In genomic region chr1:60746856-60747255, GRCm38 (mm10) we compare ENCODE assay signal across 24 mouse cellular contexts. TPM values are rescaled to one million over a fixed set of nuclear protein-coding genes. Genes with fewer than 3 reads are reported as not detected.
DNase-seq lines count a peak whose midpoint lies in the region; ATAC-seq and TF ChIP-seq lines count a peak whose summit lies in the region.
"Had no signal": no experiment of that assay in that cellular context is flagged by ENCODE, and none has a peak within 500 bp of the region (broad histone marks: within the 10 kb centered on the region; RNA-seq: fewer than 3 reads in every experiment).

No protein-coding gene starts in this region.

- no peaks in the 10 kb centered on the region for H3K27me3 ChIP-seq in spleen, adult 2 months (ENCODE audit: control insufficient read depth, insufficient read depth, low read length)
- no peaks in the 10 kb centered on the region for H3K27me3 ChIP-seq in midbrain, embryonic 13.5 days
- no peaks in the 10 kb centered on the region for H3K27me3 ChIP-seq in midbrain, embryonic 11.5 days (ENCODE audit: control insufficient read depth, insufficient read depth, low read length)
- H3K27me3 ChIP-seq: embryonic facial prominence, embryonic 12.5 days; embryonic facial prominence, embryonic 15.5 days had no signal

- WGBS in spleen, adult 2 months = 72% methylated on average over 5 of the region's 5 CpGs
- WGBS in midbrain, embryonic 13.5 days = 91% methylated on average over 5 of the region's 5 CpGs
- 94% methylated on average over 5 of the region's 5 CpGs for WGBS in midbrain, embryonic 11.5 days

- no peaks in the 10 kb centered on the region for H3K36me3 ChIP-seq in spleen, adult 2 months (ENCODE audit: control insufficient read depth, insufficient read depth, low read length)
- H3K36me3 ChIP-seq in midbrain, embryonic 13.5 days = no peaks in the 10 kb centered on the region
- H3K36me3 ChIP-seq in midbrain, embryonic 11.5 days (ENCODE audit: control insufficient read depth, insufficient read depth, low read length) = no peaks in the 10 kb centered on the region
- H3K36me3 ChIP-seq: embryonic facial prominence, embryonic 12.5 days; embryonic facial prominence, embryonic 15.5 days; G1E had no signal

- peak overlapping the region; percentile 60; the same call in 1 of the 2 replicates for H3K27ac ChIP-seq in spleen, adult 2 months (ENCODE audit: insufficient read depth, low read length)
- no peak overlapping the region for H3K27ac ChIP-seq in midbrain, embryonic 13.5 days
- no peak overlapping the region for H3K27ac ChIP-seq in midbrain, embryonic 11.5 days (ENCODE audit: low read depth, low read length)
- H3K27ac ChIP-seq: embryonic facial prominence, embryonic 12.5 days; embryonic facial prominence, embryonic 15.5 days; hindbrain, embryonic 14.5 days had no signal

- no peak for TF ChIP-seq POLR2A in spleen, adult 2 months (IDR thresholded peaks at IDR 0.05; ENCODE audit: low read depth, low read length)

- no peak for TF ChIP-seq CTCF in spleen, adult 2 months (IDR thresholded peaks at IDR 0.05; ENCODE audit: extremely low read depth, insufficient read depth, insufficient read length, insufficient replicate concordance)

- H3K4me2 ChIP-seq in midbrain, embryonic 13.5 days (replicated peaks) = no peak overlapping the region
- no peak overlapping the region for H3K4me2 ChIP-seq in midbrain, embryonic 11.5 days
- H3K4me2 ChIP-seq: embryonic facial prominence, embryonic 12.5 days; embryonic facial prominence, embryonic 15.5 days; heart, embryonic 11.5 days; hindbrain, embryonic 14.5 days had no signal

- H3K9me3 ChIP-seq in midbrain, embryonic 13.5 days = no peaks in the 10 kb centered on the region
- no peaks in the 10 kb centered on the region for H3K9me3 ChIP-seq in midbrain, embryonic 11.5 days (ENCODE audit: control insufficient read depth, low read length)
- H3K9me3 ChIP-seq: embryonic facial prominence, embryonic 12.5 days; embryonic facial prominence, embryonic 15.5 days; G1E had no signal

- ATAC-seq in CD4-positive, CD25-positive, alpha-beta regulatory T cell, adult 4 months = no peak
- ATAC-seq in midbrain, embryonic 13.5 days = no peak
- ATAC-seq in midbrain, embryonic 11.5 days (ENCODE audit: low FRiP score) = no peak
- ATAC-seq: forebrain, embryonic 14.5 days; forebrain, postnatal 0 days; Patski had no signal

- DNase-seq in CD4-positive, CD25-positive, alpha-beta regulatory T cell, adult 2 months (ENCODE audit: low read depth, low spot score) = peak; percentile 36
- no peak for DNase-seq in spleen, adult 2 months (ENCODE audit: low read depth in 1 of 2, low spot score in 2 of 2)
- no peak for DNase-seq in spleen, postnatal 4 days (ENCODE audit: low spot score in 2 of 2)
- DNase-seq in CD4-positive helper T cell, adult 2 months (ENCODE audit: low read depth, low spot score) = peak; percentile 54
- DNase-seq in induced T-regulatory cell, adult 2 months (ENCODE audit: low read depth) = peak; percentile 71
- no peak for DNase-seq in midbrain, embryonic 11.5 days (ENCODE audit: low spot score, missing footprints)
- DNase-seq: cerebellum, adult 11 months; cerebellum, adult 2 months; cerebellum, adult 9-11 months; cerebellum, postnatal 25 days; forebrain, postnatal 0 days; gastrocnemius, adult 2 months; gastrocnemius, postnatal 14 days; heart, postnatal 10 days; heart, postnatal 4 days had no signal

- H3K9ac ChIP-seq in midbrain, embryonic 13.5 days (replicated peaks) = no peak overlapping the region
- H3K9ac ChIP-seq in midbrain, embryonic 11.5 days (ENCODE audit: low read length) = no peak overlapping the region
- H3K9ac ChIP-seq: embryonic facial prominence, embryonic 12.5 days; embryonic facial prominence, embryonic 15.5 days; forebrain, postnatal 0 days; hindbrain, embryonic 14.5 days had no signal

- H3K4me3 ChIP-seq in spleen, adult 2 months (ENCODE audit: extremely low read depth, insufficient read depth, insufficient read length) = peak overlapping the region; percentile 8; the same call in 1 of the 2 replicates
- no peak overlapping the region for H3K4me3 ChIP-seq in midbrain, embryonic 13.5 days (replicated peaks)
- no peak overlapping the region for H3K4me3 ChIP-seq in midbrain, embryonic 11.5 days (ENCODE audit: low read depth, low read length)
- H3K4me3 ChIP-seq: embryonic facial prominence, embryonic 12.5 days; embryonic facial prominence, embryonic 15.5 days; gastrocnemius, adult 2 months had no signal

- peaks cover 2% of the 10 kb centered on the region; the same call in 1 of the 2 replicates for H3K4me1 ChIP-seq in spleen, adult 2 months (ENCODE audit: control insufficient read depth, insufficient read depth, insufficient read length)
- H3K4me1 ChIP-seq in midbrain, embryonic 13.5 days (replicated peaks) = no peaks in the 10 kb centered on the region
- no peaks in the 10 kb centered on the region for H3K4me1 ChIP-seq in midbrain, embryonic 11.5 days (ENCODE audit: control insufficient read depth, insufficient read depth, low read length)
- H3K4me1 ChIP-seq: embryonic facial prominence, embryonic 12.5 days; embryonic facial prominence, embryonic 15.5 days had no signal

RNA-seq across cellular contexts. Expression of gene Cd28, which starts 30.3 kb away (rescaled TPM):
- polyA plus RNA-seq in CD4-positive, CD25-positive, alpha-beta regulatory T cell, adult 4 months (2017; shearing (Covaris generic)) = 100 to 1,000 TPM; 276 to 286 TPM
- 3.6 and 4.3 TPM in 2 replicates for polyA plus RNA-seq in spleen, adult 2 months (2012; rRNA removed)
- 0.10 and 0.16 TPM in 2 replicates for polyA plus RNA-seq in midbrain, embryonic 13.5 days (2015; fragmentation: Nextera tagmentation; extraction: Ambion mirVana)
- 0.10 and 0.28 TPM in 2 replicates for polyA plus RNA-seq in midbrain, embryonic 11.5 days (2014; fragmentation: Nextera tagmentation; extraction: Ambion mirVana)
- polyA plus RNA-seq: G1E, Patski had no signal

Comparison
In these comparisons a context has a peak if more than half of its experiments do, and no peak if none do; other contexts are left out.
1. DNase-seq: peak in CD4-positive, CD25-positive, alpha-beta regulatory T cell, adult 2 months (single experiment), CD4-positive helper T cell, adult 2 months (single experiment) and induced T-regulatory cell, adult 2 months (single experiment); none in spleen, adult 2 months (0 of 2), spleen, postnatal 4 days (0 of 2) and midbrain, embryonic 11.5 days (single experiment).
2. RNA of gene Cd28, which starts 30.3 kb away (polyA plus RNA-seq): 276 to 286 TPM in CD4-positive, CD25-positive, alpha-beta regulatory T cell, adult 4 months; 3.6 to 4.3 TPM in spleen, adult 2 months, 0.10 to 0.16 TPM in midbrain, embryonic 13.5 days and 0.10 to 0.28 TPM in midbrain, embryonic 11.5 days; every median in the first group is over 10 times any median in the second.